Mouse (Mus musculus) bone marrow macrophage, adult 2 months (primary cell): ENCODE measurements at regions not wholly inside any gene's neighbourhood (a gene's known extent, or its start where the extent isn't known, plus 50 kb on each side); places are given as distances from the start of the nearest gene placed in this dataset.

ENCODE experiments used
- CTCF ChIP-seq: IDR thresholded peaks from 2 replicates; pipeline ENCODE4 v1.5.1; 2012; ENCODE audit warnings: low read depth, mild to moderate bottlenecking, low read length, moderate library complexity
- POLR2A ChIP-seq: IDR thresholded peaks from 2 replicates; pipeline ENCODE4 v1.6.1; 2012; ENCODE audit warnings: mild to moderate bottlenecking, low read depth, low read length, borderline replicate concordance

- peak; percentile 32; the same call in 1 of the 2 replicates for TF ChIP-seq CTCF
- TF ChIP-seq POLR2A = no peak
Measured at GRCm38 (mm10) chr15:71240647-71241351, 2593.6 kb upstream of the Gm6569 start.
